Mouse (Mus musculus) embryonic facial prominence, embryonic 15.5 days (tissue): ENCODE measurements around the gene Pcsk4. TPM values are rescaled to one million over a fixed set of nuclear protein-coding genes. Genes with fewer than 3 reads are reported as not detected.

ENCODE experiments used
- ATAC-seq: fragments of 200-750 bp; cut with Nextera tagmentation; 2 replicates; pipeline ENCODE4 v1.8.0; 2017; ENCODE audit warnings: low read depth, moderate TSS enrichment; ENCODE audit not compliant: insufficient number of reproducible peaks, low FRiP score, low TSS enrichment
- H3K27ac ChIP-seq: fragments of 300-500 bp; sonication (generic); replicated peaks from 2 replicates; pipeline ENCODE4 v1.5.1; 2015; ENCODE audit warnings: mild to moderate bottlenecking, inconsistent platforms
- H3K27me3 ChIP-seq: fragments of 300-500 bp; sonication (generic); 2 replicates; pipeline ENCODE4 v1.6.1; 2015; ENCODE audit warnings: inconsistent platforms
- H3K36me3 ChIP-seq: fragments of 300-500 bp; sonication (generic); 2 replicates; pipeline ENCODE4 v1.6.1; 2015; ENCODE audit warnings: mild to moderate bottlenecking, inconsistent platforms
- H3K4me1 ChIP-seq: fragments of 300-500 bp; sonication (generic); 2 replicates; pipeline ENCODE4 v1.6.1; 2015; ENCODE audit warnings: inconsistent platforms
- H3K4me2 ChIP-seq: fragments of 300-500 bp; sonication (generic); replicated peaks from 2 replicates; pipeline ENCODE4 v1.6.1; 2015; ENCODE audit warnings: mild to moderate bottlenecking, inconsistent platforms
- H3K4me3 ChIP-seq: fragments of 300-500 bp; sonication (generic); replicated peaks from 2 replicates; pipeline ENCODE4 v1.5.1; 2015; ENCODE audit warnings: mild to moderate bottlenecking, inconsistent platforms
- H3K9ac ChIP-seq: fragments of 300-500 bp; sonication (generic); 2 replicates; pipeline ENCODE4 v1.6.1; 2015; ENCODE audit warnings: inconsistent platforms
- H3K9me3 ChIP-seq: fragments of 300-500 bp; sonication (generic); replicated peaks from 2 replicates; pipeline ENCODE4 v1.6.1; 2016; ENCODE audit warnings: inconsistent platforms
- WGBS: fragments of 180-500 bp; shearing (Covaris S2); methylation state at CpG from one replicate; pipeline ENCODE4 v1.1.7; 2015; 5-methylcytosine and 5-hydroxymethylcytosine counted together
- polyA plus RNA-seq: library from polyadenylated mRNA; unstranded; fragments of >200 nt; fragmentation: Nextera tagmentation; extraction: Ambion mirVana; gene quantifications from 2 replicates; pipeline ENCODE4 v1.2.1, GENCODE M21; 2015

The Pcsk4 gene
- polyA plus RNA-seq, 1 experiment from 2014 or later, result 5.2 TPM

DNA sequence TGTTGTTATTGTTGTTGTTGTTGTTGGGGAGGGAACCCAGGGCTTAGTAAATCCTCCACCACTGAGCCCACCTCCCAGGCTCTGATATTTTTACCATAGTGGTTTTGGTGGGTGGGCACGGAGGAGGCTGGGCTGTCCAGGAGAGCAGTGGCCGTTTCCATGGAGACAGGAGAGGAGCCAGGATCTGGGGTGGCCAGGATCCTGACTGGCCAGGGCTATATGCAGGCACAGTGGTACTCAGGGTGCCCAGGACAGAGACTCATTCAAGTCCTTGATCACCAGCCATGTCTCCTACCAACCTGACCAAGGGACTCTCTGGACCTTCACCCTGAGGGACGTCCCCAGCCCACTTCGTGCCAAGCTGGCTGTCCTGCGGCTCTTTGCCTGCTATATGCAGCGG lies 34.4 kb upstream of the Pcsk4 start:
- H3K4me2 ChIP-seq, result no peak overlapping the region
- no peak overlapping the region for H3K27ac ChIP-seq
- no peaks in the 10 kb centered on the region for H3K36me3 ChIP-seq
- ATAC-seq, result no peak
- 45% methylated on average over 6 of the region's 6 CpGs for WGBS
- H3K9ac ChIP-seq, result no peak overlapping the region
- H3K4me3 ChIP-seq, result no peak overlapping the region
- no peaks in the 10 kb centered on the region for H3K4me1 ChIP-seq
- H3K9me3 ChIP-seq, result no peaks in the 10 kb centered on the region
- peaks cover 32% of the 10 kb centered on the region for H3K27me3 ChIP-seq

DNA sequence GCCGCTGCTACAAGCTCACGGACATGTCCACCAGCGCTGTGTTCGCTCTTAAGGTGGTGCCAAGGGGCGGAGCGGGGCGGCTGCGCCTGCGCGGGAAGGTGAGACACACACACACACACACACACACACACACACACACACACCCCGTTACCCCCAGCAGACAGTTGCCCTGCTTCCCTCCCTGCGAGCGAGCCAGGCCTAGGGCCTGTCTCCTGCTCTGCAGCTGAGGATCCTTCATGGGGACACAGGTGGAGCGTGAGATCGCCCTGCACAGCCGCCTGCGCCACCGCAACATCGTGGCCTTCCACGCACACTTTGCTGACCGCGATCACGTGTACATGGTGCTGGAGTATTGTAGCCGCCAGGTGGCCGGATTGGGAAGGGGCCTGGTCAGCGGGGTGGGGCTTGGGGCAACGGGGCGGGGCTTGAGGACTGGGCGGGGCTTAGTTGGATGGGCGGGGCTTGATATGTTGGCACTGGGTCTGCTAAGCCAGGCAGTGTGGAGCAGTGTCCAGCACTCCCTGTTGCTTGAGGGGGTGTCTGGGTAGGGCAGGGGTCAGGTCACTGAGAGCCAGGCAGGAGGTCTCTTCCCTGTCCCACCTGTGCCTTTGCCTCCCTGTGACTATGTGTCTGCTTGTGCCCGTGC lies 28.8 kb upstream of the Pcsk4 start:
- H3K27ac ChIP-seq, result no peak overlapping the region

DNA sequence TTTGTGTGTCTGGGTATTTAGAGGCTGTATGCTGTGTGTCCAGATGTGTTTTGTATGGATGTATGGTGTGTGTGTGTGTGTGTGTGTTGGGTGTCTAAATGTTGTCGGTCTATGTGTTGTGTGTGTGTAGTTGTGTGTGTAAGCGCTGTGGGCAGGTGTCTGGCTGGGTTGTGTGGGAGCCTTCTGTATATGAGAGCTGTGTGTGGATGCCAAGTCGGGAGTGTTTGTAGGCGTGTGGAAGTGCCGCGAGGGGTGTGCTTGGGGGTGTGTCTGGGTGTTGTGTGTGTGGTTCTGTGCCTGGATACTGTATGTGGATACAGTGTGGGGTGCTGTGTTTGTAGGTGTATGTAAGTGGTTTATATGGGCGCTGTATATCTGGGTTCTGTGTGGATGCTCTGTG lies 28.0 kb upstream of the Pcsk4 start:
- WGBS, result 33% methylated on average over 7 of the region's 7 CpGs
- H3K4me3 ChIP-seq, result 0 out of 2 replicates have a peak overlapping the region, but pooled peaks have one; percentile 42
- H3K4me2 ChIP-seq, result peak overlapping the region; percentile 51

More for the DNA sequence above, 28.8 kb upstream of the Pcsk4 start:
- no peak overlapping the region for H3K9ac ChIP-seq
- H3K4me1 ChIP-seq, result peaks cover 31% of the 10 kb centered on the region
- H3K27me3 ChIP-seq, result peaks cover 69% of the 10 kb centered on the region
- peak overlapping the region; percentile 19 for H3K4me3 ChIP-seq
- WGBS, result 7% methylated on average over 31 of the region's 31 CpGs
- peak overlapping the region; percentile 51 for H3K4me2 ChIP-seq
- ATAC-seq, result peak; percentile 27; the same call in 1 of the 2 replicates
- no peaks in the 10 kb centered on the region for H3K36me3 ChIP-seq
- no peaks in the 10 kb centered on the region for H3K9me3 ChIP-seq

DNA sequence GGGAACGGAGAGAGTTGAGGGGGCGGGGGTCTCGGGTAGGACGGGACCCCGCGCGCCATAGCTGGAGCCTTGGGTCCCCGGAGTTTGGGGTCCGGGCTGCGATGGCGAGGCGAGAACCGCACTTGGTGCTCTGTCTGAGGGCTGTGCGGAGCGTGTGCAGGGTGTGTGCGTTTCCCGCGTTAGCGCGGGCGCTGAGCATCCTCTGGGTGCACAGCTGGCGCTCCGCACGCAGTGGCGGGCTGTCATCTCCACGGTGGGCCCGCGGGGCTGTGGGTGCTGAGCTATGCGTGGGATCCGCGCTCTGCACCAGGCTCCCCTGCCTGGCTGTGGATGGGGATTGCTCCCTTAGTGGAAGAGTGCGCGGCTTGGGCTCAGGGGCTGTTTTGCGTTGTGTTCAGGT lies 27.4 kb upstream of the Pcsk4 start:
- Histone ChIP-seq H3K27ac (no peak overlapping the region), H3K9ac (no peak overlapping the region), H3K4me2 (peak overlapping the region; percentile 71), H3K36me3 (no peaks in the 10 kb centered on the region), H3K9me3 (no peaks in the 10 kb centered on the region), H3K4me3 (peak overlapping the region; percentile 42), H3K27me3 (peaks cover 83% of the 10 kb centered on the region), H3K4me1 (peaks cover 31% of the 10 kb centered on the region)
- WGBS, result 2% methylated on average over 32 of the region's 34 CpGs
- no peak for ATAC-seq

More for the DNA sequence above, 28.0 kb upstream of the Pcsk4 start:
- H3K9me3 ChIP-seq, result no peaks in the 10 kb centered on the region
- H3K4me1 ChIP-seq, result peaks cover 31% of the 10 kb centered on the region
- no peaks in the 10 kb centered on the region for H3K36me3 ChIP-seq
- no peak overlapping the region for H3K9ac ChIP-seq
- H3K27ac ChIP-seq, result no peak overlapping the region
- no peak for ATAC-seq
- H3K27me3 ChIP-seq, result peaks cover 77% of the 10 kb centered on the region

DNA sequence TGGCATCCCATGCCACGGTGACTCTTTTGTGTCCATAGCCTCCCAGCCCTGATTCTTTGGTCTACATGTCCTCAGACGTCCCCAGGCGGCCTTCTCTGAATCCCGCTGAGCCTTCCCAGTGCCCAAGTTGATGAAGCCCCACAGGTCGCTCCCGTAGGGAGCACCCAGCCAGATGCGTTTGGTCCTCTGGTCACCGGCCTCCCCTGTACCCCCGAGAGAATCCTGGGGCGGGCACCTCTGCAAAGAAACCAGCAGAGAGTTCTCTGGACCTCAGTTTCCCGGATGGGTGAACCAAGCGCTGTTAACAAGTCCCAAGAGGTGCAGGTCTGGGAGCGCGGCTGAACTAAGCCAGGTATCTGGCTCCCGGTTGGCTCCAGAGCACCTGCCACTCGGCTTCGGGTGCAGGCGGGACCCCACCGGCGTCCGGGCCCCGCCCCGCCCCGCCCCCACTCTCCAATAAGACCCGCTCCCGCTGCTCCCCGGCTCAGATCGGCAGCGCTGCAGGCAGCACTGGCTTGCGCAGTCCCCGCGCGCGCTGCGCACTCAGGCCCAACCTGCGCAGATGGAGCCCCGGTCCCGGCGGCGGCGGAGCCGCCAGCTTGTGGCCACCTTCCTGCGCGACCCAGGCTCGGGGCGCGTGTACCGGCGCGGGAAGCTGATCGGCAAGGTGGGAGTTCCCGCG lies 26.8 kb upstream of the Pcsk4 start, which contains the start of gene Plk5:
Plk5 (plus strand) TSS at position 459 of the 682 bp plus-strand sequence.
- H3K36me3 ChIP-seq, result no peaks in the 10 kb centered on the region
- peak within 1 kb of the TSS; percentile 71 for H3K4me2 ChIP-seq
- 1% methylated on average over 53 of the region's 53 CpGs for WGBS
- peaks cover 31% of the 10 kb centered on the region for H3K4me1 ChIP-seq
- peak within 1 kb of the TSS; percentile 42 for H3K4me3 ChIP-seq
- no peak within 1 kb of the TSS for H3K27ac ChIP-seq
- no peak within 1 kb of the TSS for H3K9ac ChIP-seq
- no peak for ATAC-seq
- H3K9me3 ChIP-seq, result no peaks in the 10 kb centered on the region
- H3K27me3 ChIP-seq, result peaks cover 87% of the 10 kb centered on the region

DNA sequence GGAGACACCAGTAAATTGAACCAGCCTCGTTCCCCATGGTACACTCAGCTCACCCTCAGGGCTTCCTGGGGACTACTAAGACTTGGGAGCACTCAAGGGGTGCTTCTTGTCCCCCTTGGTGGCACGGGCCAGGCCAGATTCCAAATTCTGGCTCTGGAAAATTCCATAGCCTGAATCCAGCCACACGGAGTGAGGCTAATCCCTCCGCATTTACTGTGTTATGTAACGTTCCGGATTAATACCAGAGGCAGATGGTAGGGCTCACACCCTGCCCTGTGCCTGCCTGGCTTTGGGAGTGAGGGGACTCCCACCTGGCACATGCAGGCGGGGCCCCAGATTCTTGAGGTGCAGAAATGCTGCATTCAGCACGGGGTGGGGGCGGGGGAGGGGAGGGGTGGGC lies 26.1 kb upstream of the Pcsk4 start:
- Histone ChIP-seq H3K4me1 (peaks cover 33% of the 10 kb centered on the region), H3K9ac (no peak overlapping the region), H3K27ac (no peak overlapping the region), H3K36me3 (no peaks in the 10 kb centered on the region), H3K27me3 (peaks cover 89% of the 10 kb centered on the region), H3K9me3 (no peaks in the 10 kb centered on the region), H3K4me3 (no peak overlapping the region), H3K4me2 (no peak overlapping the region)
- ATAC-seq, result no peak
- 8% methylated on average over 9 of the region's 9 CpGs for WGBS

DNA sequence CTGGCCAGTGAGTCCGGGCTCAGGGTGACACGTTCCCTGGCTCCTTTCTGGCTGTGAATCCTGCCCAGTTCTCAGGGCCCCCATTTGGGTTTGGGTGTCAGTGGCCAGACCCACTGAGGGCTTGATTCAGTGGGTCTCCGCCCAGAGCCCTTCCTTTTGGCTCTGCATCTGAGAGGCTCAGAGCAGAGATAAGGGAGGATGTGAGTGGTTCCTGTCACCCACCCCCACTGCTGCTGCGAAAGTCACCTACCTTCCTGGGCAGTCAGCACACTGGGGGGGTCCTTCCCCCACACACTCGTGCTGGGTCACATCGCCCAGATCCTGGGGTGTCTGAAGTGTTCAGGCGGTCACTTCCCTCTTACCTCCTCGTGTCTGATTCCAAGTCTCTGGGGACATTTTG lies 23.4 kb upstream of the Pcsk4 start:
- Histone ChIP-seq H3K9me3 (no peaks in the 10 kb centered on the region), H3K4me1 (peaks cover 45% of the 10 kb centered on the region), H3K4me2 (no peak overlapping the region), H3K27me3 (peaks cover 90% of the 10 kb centered on the region), H3K27ac (no peak overlapping the region), H3K4me3 (no peak overlapping the region), H3K9ac (no peak overlapping the region), H3K36me3 (no peaks in the 10 kb centered on the region)
- WGBS, result 59% methylated on average over 8 of the region's 8 CpGs
- no peak for ATAC-seq

DNA sequence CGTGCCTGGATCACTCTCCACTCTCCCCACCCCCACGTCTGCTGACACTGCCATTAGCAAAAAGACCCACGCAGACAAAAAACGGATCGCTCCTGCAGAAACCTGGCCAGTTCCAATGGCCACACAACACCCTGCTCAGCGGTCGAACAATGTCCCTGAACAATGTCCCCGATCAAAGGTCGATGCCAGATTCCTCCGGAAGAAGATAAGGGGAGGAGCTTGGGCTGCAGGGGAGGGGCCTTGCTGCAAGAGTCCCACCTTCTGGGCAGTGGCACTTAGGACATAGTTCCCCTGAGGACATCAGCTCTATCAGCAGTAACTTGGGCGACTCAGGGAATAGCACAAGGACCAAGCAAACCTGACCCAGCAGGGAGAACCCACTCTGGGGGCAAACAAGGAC lies 22.6 kb upstream of the Pcsk4 start:
- H3K4me3 ChIP-seq, result no peak overlapping the region
- no peak overlapping the region for H3K4me2 ChIP-seq
- no peaks in the 10 kb centered on the region for H3K9me3 ChIP-seq
- H3K36me3 ChIP-seq, result no peaks in the 10 kb centered on the region
- no peak overlapping the region for H3K9ac ChIP-seq
- H3K27me3 ChIP-seq, result peaks cover 90% of the 10 kb centered on the region
- H3K4me1 ChIP-seq, result peaks cover 44% of the 10 kb centered on the region
- no peak for ATAC-seq
- no peak overlapping the region for H3K27ac ChIP-seq
- 26% methylated on average over 11 of the region's 11 CpGs for WGBS

DNA sequence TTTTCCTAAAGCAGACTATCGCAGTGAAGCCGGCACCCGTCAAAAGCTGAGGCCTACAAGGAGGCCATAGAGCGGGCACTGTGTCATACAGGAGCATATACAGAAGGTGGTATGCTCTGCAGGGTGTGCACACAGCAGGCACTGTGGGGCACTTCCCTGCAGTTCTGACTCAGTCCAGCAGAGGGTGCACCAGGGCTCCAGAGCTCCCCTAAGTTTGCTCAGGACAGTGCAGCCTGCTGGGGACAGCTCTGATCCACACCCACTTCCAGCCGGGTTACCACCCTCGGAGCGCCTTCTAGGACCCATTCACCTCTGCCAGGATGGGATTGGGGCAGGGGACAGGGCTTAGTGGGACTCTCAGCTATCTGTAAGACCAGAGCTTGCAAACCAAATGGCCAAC lies 21.0 kb upstream of the Pcsk4 start:
- ATAC-seq, result peak; percentile 72; the same call in 1 of the 2 replicates
- Histone ChIP-seq H3K36me3 (no peaks in the 10 kb centered on the region), H3K9me3 (no peaks in the 10 kb centered on the region), H3K4me1 (peaks cover 31% of the 10 kb centered on the region), H3K9ac (no peak overlapping the region), H3K4me3 (no peak overlapping the region), H3K27ac (no peak overlapping the region), H3K27me3 (peaks cover 86% of the 10 kb centered on the region), H3K4me2 (no peak overlapping the region)
- WGBS, result 4% methylated on average over 7 of the region's 7 CpGs

DNA sequence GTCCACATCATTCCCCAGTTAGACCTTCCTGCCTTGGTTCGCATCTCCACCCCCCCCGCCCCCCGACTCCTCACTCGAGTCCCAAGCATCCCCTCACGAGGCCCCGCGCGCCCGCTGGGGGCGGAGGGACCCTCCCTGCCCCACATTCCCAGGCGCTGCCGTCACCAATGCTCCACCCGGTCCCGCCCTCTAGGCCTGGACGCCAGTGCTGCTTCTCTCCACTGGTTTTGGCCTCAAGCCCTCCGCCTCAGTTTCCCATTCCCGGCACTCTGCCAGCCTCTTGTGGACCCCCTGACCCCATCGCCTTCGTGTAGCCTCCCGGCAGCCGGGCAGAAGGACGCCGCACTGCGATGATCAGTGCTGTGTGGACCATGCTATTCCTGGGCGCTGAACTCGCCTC lies 19.7 kb upstream of the Pcsk4 start:
- H3K9me3 ChIP-seq, result no peaks in the 10 kb centered on the region
- no peak overlapping the region for H3K27ac ChIP-seq
- peak overlapping the region; percentile 39 for H3K4me3 ChIP-seq
- 15% methylated on average over 26 of the region's 26 CpGs for WGBS
- peak overlapping the region; percentile 61 for H3K4me2 ChIP-seq
- no peaks in the 10 kb centered on the region for H3K36me3 ChIP-seq
- H3K27me3 ChIP-seq, result peaks cover 87% of the 10 kb centered on the region
- ATAC-seq, result 0 out of 2 replicates have a peak, but pooled peaks have one; percentile 11
- H3K4me1 ChIP-seq, result peaks cover 43% of the 10 kb centered on the region
- 0 out of 2 replicates have a peak overlapping the region, but pooled peaks have one; percentile 28 for H3K9ac ChIP-seq

DNA sequence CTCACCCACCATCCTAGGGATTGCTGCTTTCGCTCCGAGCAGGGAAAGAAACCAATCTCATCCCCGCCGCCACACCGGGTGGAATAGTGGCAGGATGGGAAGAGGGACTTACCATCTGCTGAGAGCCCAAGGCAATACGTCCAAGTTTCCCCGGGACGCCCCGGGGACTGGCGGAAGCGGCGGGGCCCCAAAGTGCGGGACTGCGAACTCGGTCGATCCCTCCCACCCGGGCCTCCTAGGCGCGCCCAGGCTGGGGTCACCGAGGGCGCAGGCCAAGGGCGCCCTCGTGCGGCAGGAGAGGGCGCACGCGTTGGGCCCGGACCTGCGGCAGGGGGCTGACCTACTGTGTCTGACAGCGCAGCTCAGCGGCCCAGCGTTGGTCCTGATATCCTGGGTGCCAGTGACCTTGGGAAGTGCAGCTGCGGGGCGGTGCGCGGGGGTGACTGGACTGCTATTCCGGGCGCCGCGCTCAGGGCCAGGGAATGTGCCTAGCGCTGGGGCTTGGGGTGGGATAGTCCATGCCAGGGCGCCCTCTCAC lies 19.0 kb upstream of the Pcsk4 start, which contains the start of gene Adamtsl5:
Adamtsl5 (minus strand) TSS at position 169 of the 538 bp plus-strand sequence.
- H3K4me3 ChIP-seq, result peak within 1 kb of the TSS; percentile 39
- no peaks in the 10 kb centered on the region for H3K36me3 ChIP-seq
- peaks cover 50% of the 10 kb centered on the region for H3K4me1 ChIP-seq
- peaks cover 91% of the 10 kb centered on the region for H3K27me3 ChIP-seq
- no peaks in the 10 kb centered on the region for H3K9me3 ChIP-seq
- WGBS, result 3% methylated on average over 40 of the region's 42 CpGs
- peak within 1 kb of the TSS; percentile 28; the same call in 1 of the 2 replicates for H3K9ac ChIP-seq
- no peak within 1 kb of the TSS for H3K27ac ChIP-seq
- H3K4me2 ChIP-seq, result peak within 1 kb of the TSS; percentile 61
- ATAC-seq, result peak; percentile 47; the same call in 1 of the 2 replicates
